Mouse (Mus musculus): ENCODE results near the gene Ppp6r3. TPM values are rescaled to one million over a fixed set of nuclear protein-coding genes. Genes with fewer than 3 reads are reported as not detected.
"Not testable (repeated sequence)": the region's sequence is repeated elsewhere in the genome, so short reads cannot be mapped to it uniquely, and the experiment has no call there.

Ppp6r3 gene
- total RNA-seq (2021) (100 to 1,000 TPM in 1 of 2 experiments, 10 to 100 TPM in 1; 83.9 to 117 TPM), polyA plus RNA-seq (2012; rRNA removed) (43.9 and 55.9 TPM in 2 replicates)
- long read RNA-seq, full-length matches to known transcripts: 4 of 18 reads
- long read RNA-seq, partial matches to known transcripts: 8 of 18 reads
- long read RNA-seq, other reads (novel, unspliced or antisense): 6 of 18 reads

DNA sequence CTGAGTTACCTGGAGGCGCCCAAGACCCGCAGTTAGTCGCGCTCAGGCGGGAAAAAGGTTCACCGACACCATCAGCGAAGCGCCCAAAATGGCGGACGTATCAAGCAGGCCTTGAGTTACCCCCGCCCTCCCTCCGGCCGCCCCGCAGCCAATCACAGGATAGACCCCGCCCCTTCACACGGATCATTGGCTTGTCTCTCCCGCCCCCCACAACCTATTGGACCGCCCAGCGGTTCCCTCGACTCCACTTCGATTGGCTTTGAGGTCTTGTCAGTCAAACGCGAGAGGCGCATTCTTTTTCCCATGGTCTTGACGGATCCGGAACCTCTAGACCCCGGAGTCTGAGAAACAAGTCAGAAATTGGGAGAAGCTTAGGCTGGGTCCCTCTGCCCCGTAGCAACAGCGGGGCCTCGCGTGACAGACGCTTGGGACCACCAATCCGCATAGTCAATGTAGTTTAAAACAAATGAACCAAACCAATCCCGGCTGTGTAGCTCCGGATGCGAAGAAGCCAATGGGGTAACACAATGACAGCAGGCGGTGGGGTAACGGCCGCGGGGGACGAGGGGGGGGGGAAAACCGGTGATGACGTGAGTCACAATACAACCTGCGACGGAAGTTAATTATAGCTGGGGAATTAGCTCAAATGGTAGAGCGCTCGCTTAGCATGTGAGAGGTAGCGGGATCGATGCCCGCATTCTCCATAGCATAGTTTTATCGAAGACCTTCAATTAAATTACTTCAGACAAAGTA, at the start of gene Ppp6r3:
Gene Ppp6r3 (minus strand): TSS at position 118 of the 753 bp plus-strand sequence.
- DNase-seq: peak; percentile 99

DNA sequence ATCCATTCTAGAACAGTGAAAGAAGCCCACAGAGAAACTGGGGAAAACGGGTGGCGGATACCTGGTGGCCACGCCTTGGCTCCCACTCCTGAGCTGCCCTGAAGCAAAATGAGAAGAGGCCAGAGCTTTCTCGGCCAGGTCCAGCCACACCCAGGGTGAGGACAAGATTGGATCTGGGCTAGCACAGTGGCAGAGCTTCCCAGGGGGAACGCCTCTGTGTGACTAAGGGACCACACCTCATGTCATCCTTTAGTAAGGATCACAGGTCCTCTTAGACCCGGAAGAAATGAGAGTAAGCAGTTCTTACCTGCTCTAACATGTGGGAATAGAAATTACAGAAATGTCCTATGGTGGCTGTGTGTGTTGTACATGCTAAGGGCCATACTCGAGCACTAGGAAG, 49.6 kb upstream of the Ppp6r3 start:
- no peak for DNase-seq

DNA sequence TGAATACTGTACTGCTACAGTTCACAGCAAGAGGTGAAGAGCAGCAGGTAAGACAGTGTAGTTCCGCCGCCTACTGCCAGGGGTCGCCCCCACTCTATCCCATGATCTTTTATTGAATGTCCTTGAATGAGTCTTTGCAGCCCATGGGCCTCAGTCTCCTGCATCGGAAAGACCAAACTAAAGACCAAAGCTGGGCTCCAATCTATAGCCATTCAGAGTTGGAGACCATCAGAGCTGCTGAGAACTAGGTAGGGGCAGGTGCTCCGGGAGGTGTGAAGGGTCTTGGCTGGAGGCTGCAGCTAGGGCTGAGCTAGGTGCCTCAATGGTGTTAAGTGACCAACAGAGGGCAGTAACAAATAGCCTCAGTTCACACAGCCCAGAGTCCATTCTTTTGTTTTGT, 48.3 kb upstream of the Ppp6r3 start:
- peak; percentile 73 for DNase-seq

DNA sequence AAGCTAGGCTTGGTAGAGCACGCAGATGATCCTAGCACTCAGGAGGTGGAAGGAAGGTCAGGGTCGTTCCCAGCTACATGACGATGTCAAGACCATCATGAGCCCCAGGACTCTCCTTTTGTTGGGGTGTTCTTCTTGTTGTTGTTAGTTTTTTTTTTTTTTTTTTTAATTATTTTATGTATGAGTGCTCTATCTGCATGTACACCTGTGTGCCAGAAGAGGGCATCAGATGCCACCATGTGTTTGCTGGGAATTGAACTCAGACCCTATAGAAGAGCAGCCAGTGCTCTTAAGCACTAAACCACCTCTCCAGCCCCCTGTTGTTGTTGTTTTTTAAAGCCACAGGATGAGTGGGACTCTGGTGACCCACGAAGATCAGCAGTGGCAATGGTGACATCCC, 47.7 kb upstream of the Ppp6r3 start:
- DNase-seq: no peak

DNA sequence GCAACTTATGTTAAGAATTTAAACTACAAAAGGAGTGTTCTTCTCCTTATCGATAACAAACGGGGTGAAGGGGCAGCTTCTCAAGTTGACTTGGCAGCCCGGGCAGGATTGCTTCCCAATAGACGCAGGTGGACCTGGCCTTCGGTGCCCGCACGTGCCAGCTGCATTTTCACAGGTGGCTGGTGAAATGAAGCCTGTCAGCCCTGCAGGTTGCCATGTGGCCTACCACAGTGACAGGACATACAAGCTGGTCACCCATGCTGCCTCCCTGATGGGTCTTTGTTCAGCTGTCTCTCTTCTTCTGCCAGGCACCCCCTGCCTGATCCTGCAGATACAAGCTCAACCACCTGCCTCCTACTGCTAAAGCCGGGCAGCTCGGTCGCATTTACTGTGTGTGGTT, 45.3 kb upstream of the Ppp6r3 start:
- DNase-seq: no peak

DNA sequence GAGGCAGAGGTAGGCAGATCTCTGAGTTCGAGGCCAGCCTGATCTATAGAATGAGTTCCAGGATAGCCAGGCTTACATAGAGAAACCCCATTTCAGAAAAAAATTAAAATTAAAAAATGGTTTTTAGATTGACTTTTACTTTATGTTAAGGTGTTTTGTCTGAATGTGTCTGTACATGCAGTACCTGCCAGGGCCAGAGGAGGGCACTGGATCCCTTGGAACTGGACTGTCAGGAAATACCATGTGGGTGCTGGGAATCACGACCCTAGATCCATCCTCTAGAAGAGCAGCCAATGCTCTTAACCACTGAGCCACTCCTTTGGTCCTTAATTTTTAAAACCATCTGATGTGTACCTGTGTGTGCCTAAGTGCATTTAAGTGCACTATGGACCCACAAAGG, 43.8 kb upstream of the Ppp6r3 start:
- no peak for DNase-seq

DNA sequence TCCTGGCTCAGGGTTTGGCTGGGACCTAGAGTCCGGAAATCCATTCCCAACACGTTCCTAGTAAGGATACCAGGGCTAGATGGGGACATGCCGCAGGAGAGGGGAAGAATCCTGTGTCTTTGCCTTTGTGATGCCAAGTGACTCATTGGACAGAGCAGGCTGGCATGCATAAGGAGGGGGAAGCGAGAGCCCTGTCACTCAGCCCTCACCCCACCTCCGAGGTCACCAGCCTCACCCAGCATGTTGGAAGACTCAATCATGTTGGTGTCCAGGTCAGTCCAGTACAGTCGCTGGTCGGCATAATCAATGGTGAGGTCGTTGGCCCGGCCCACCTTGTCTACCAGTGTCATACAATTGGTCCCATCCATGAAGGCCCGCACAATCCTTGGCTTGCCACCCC, 38.4 kb upstream of the Ppp6r3 start:
- DNase-seq: peak; percentile 74

DNA sequence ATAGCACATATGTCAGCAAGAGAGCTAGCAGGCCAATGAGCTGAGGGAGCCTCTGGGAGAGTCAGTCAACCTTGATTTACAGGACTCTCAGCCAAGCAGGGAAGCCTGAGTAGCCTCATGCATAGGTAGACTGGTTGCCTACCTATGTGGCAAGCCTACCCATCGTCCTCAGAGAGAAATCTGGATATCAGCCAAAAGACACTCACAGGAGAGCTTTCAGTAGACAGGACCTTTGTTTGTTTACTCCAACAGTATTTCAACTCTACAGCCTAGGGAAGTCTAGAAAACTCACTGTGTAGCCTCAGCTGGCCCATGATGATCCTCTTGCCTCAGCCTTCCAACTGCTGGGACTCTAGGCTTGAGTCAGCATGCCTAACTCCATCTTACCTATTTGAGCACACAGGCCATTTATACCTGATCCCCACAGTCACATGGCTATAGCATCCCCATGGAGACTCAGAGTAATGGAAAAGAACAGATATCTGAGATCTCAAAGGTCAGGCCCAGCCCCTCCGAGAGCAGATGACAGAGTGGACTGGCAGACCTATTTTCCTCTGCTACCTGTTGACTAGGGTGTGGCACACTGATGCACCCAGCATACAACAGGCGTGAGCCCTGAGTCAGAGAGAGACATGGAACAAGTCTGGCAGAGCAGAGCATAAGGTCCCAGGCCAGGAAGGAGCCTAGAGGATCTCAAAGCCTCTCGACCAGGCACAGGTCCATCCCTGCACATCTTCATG, 37.2 kb upstream of the Ppp6r3 start:
- no peak for DNase-seq

DNA sequence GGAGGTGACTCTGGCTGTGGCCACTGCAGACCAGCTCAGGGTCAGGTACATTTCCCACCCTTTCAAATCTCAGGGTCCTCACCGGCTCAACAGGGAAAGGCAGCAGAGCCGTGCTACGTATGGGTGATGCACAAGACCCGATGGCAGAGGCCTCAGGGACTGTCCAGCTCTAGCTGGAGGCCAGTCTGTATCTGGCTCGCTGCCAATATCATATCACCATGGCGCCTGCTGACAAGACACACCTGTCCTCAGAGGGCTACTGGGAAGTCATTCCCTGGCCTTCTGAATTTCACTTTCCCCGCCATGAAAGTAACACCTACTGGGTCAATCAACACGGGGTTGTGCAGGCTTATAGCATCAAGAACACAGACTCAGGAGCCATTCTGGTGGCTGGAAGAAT, 36.2 kb upstream of the Ppp6r3 start:
- DNase-seq: no peak

DNA sequence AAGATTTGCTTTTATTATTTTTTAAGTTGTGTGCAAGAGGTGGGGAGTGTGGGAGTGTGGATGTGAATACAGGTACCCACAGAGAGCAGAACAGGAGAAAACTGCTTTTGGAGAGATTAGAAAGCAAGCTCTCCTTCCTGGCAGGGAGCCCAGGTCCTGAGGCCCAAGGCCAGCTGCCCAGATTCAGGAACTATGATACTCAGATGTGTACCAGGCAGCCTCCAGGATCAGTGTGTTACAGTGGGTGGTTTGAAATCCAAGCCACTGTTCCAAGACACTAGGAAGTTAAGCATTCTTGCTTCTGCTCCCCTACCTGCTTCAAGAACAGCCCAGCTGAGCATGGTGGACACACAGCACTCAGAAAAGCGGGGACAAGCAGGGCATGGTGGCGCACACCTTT, 35.3 kb upstream of the Ppp6r3 start:
- DNase-seq: peak; percentile 81

DNA sequence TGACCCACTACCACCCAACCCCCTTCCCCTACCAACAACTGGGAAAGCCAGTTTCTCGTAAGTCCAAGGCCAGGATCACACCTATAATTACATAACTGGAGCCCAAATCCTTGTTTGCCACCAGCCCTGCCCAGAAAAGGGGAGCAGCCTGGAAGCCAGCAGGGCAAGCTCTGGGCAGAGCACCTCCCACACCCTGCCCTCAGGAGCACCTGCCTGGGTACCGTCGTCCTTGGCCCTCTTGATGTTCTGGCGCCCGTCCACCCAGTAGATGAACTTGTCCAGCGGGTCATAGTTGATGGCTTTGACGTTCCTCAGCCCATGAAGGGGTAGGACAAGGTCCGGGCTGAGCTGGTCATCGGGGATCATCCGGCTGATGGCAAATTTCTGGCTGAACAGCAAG, 34.3 kb upstream of the Ppp6r3 start:
- DNase-seq: no peak

DNA sequence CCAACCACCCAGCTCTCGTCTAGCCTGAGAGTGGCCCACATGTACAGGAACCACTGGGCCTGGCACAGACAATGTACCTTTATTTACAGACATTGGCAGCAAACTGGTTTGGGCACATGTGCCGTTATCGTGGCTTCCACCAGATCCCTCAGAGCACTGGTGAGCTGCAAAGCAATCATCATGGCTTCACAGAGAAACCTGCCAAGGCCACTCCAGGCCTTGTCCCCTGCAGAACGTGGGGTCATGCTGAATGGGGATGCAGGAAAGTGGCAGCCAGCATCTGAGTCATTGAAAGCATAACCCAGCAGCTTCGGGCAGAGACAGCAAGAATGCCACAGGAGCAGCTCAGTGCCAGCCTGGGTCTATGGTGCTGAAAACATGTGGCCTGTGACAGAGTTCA, 18.8 kb upstream of the Ppp6r3 start:
- DNase-seq: peak; percentile 73

DNA sequence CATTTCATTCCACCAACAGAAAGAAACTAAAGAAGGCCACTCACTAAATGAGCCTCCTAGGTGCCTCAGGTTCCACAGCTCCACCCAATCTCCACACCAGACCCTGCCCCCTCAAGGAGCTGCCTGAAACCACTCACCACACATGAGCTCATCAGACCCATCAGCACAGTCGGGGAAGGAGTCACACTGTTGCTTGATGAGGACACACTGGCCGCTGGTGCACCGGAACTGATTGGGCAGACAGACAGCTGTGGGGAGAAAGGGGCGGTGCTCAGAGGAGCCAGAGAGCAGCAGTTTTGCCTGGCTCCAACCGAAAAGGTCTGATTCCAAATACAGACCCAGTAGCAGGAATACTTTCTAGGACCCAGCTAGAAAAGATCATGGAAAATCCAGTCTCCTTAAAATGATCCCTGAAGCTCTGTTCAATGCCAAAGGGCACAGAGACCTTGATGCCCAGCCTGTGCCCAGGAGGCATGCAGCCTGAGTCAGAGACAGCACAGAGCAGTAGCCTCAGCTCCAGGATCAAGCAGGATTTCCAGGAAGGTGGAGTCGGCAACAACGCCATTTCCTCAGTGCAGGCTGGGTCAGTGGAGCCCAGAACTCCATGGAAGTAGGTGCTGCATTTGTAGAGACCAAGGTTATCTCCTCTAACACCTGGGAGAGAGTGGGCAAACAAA, 18.0 kb upstream of the Ppp6r3 start:
- peak; percentile 81 for DNase-seq

DNA sequence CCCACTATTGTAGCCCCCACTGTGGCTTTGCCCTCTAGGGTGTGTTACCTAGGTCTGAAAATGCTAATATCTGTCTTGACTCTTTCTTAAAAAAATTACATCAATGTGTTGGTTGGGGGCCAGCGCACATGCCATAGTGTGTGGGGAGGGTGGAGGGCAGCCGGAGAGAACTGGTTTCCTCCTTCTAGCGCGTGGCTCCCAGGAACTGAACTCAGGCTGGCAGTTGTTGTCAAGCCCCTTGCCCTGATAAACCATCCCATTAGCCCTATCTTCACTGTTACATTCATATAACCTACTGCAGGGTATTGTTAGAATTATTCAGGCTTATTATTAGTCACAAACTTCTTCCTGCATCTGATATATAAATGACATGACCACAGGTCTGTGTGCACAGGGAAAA, 14.4 kb upstream of the Ppp6r3 start:
- no peak for DNase-seq

DNA sequence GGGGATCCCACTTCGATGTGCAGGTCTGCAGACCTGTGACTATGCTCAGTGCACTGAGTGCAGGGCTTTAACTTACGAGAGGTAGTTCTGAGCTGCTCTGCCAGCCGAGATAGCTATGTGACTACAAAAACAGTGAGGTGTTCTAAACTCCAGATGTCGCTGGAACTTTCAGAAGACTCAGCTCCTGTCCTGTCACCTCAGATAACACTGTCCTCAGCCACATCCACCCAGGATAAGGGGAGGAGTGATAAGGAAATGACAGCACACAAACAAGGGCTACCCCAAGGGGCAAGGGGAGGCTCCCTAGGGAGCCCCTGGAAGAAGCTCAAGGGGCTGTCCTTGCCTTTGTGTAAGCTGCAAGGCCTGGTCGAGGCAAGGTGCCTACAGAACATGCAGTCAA, 14.0 kb upstream of the Ppp6r3 start:
- no peak for DNase-seq

DNA sequence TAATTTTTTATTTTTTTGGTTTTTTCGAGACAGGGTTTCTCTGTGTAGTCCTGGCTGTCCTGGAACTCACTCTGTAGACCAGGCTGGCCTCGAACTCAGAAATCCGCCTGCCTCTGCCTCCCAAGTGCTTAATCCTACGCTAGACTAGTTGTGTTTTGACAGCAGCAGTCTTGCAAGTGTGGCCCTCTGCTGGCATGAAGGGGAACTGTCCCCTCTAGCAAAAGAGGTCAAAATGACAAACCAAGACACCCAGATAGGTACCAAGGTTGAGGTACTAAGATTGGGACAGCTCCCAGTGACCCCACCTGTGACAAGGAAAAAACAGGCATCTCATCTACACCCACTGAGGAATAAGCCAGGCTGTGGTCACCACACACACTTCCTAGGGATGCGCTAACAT, 12.2 kb upstream of the Ppp6r3 start:
- not testable (repeated sequence) for DNase-seq

DNA sequence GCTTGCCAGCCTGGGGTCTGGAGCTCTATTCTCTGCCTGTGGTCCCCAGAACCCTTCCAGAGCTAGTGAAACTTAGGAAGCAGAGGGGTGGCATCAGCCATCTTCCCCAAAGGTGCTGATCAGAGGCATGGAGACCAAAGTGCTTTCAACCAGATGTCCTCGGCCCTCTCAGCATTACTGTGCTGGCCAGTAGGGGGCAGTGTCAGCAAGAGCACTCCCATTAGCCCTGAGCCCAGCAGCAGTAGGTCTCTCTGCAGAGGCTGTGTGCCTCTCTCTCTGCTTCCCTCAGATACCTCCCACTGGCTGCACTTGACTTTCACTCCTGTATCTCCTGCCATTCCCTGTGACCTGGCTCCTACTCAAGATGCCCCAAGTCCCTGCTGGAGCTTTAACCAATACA, 11.0 kb upstream of the Ppp6r3 start:
- peak; percentile 72 for DNase-seq

DNA sequence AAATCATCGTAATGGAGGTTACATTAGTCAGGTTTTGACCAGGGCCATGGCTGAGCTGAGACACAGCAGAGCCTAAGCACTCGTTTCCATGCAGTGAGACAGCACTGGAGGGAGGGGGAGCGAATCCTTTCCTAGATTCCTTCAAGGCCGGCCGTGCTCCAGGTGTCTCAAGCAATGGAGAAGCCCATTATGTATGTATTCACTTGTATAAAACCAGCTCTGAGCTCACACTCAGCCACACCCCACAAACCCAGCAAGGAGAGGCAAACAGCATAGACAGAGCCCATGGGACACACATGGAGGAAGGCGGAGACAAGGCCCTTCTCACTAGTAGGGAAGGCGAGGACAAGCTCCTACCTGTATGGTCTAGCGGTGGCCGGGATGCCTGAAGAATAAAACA, 10.5 kb upstream of the Ppp6r3 start:
- no peak for DNase-seq

DNA sequence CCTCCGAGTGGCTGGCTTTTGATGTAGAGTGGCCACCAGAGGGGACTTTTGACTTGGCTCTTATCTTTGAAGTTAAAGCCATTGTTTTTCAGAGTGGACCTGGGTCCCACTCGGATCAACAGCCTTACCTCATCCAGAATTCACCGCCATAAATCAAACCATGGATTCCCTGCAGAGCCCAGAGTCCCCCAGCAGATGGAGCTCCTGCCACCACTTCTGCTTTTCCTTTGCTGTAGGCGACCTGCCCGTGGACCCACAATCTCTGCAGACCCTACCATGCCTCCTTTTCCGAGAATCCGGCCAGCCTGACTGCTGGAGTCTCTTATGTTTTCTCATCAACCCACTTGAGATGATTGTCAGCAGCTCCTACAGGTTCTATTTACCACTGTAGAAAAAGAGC, 5.8 kb upstream of the Ppp6r3 start:
- peak; percentile 68 for DNase-seq

DNA sequence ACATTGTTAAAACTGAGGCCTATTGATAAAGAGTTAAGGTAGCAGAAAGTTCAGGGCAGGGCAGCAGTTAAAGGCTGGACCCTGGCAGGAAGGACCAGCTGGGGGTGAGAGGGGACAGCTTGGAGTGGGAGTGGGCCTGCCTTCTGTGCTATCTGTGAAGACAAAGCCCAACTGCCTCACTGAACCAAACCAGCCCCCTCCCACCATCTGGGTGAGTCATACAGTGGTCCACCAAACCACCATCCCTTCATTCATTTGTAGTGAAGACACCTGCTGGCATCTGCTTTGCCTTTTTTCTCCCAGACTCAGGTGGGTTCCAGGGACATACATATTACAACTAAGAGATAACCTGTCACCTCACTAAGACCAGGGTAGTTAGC, 2.4 kb upstream of the Ppp6r3 start:
- no peak for DNase-seq

DNA sequence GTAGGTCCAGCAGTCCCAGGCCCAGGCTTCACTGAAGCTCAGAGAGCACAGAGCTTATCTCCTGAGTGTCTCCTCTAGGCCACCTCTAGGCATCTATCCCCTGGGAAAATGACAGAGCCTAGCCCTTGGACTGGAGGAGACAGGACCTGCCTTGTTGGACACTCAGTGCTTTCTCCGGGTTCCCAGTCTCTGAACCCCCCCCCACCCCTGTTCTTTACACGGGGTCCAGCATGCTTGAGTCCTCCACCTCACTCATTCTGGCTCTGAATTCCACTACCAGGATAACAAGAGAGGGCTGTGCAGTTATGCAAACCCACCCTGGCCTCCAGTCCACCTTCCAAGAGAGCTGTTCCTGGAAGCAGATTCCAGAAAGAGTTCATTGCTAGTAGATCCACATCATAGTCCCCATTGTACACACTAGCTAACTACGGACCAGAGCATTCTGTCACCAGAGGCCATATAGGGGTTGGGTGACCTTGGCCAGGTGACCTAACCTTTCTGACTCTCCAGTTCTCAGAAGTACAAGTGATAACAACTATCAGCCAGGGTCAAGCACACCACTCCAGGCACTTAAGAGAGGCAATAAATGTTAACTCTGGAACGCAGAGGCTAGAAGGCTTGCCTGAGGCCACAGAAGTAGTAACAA, 1.8 kb upstream of the Ppp6r3 start:
- no peak for DNase-seq

All from adrenal gland, adult 2 months (tissue).